Mouse (Mus musculus) embryonic facial prominence, embryonic 11.5 days (tissue): ENCODE measurements around the gene Ankmy2. TPM values are rescaled to one million over a fixed set of nuclear protein-coding genes. Genes with fewer than 3 reads are reported as not detected.

Source experiments
- ATAC-seq: fragments of 200-750 bp; cut with Nextera tagmentation; replicated peaks from 2 replicates; pipeline ENCODE4 v1.8.0; 2017; ENCODE audit warnings: low read depth; ENCODE audit not compliant: insufficient number of reproducible peaks, low FRiP score, low TSS enrichment
- DNase-seq: peaks from one replicate; pipeline ENCODE4 v3.0.0-alpha.2; 2015; ENCODE audit warnings: low spot score
- H3K27ac ChIP-seq: fragments of 300-500 bp; sonication (generic); replicated peaks from 2 replicates; pipeline ENCODE4 v1.5.1; 2014; ENCODE audit warnings: mild to moderate bottlenecking, low read depth, low read length, control low read depth
- H3K27me3 ChIP-seq: fragments of 300-500 bp; sonication (generic); 2 replicates; pipeline ENCODE4 v1.6.1; 2014; ENCODE audit warnings: mild to moderate bottlenecking, low read length, moderate library complexity, mixed read lengths; ENCODE audit not compliant: control insufficient read depth, insufficient read depth
- H3K36me3 ChIP-seq: fragments of 300-500 bp; sonication (generic); replicated peaks from 2 replicates; pipeline ENCODE4 v1.6.1; 2014; ENCODE audit warnings: low read depth, mild to moderate bottlenecking, low read length, moderate library complexity, mixed read lengths; ENCODE audit not compliant: control insufficient read depth, insufficient read depth
- H3K4me1 ChIP-seq: fragments of 300-500 bp; sonication (generic); 2 replicates; pipeline ENCODE4 v1.6.1; 2014; ENCODE audit warnings: low read length, mixed read lengths; ENCODE audit not compliant: control insufficient read depth, insufficient read depth
- H3K4me2 ChIP-seq: fragments of 300-500 bp; sonication (generic); 2 replicates; pipeline ENCODE4 v1.6.1; 2014; ENCODE audit warnings: low read depth, mild to moderate bottlenecking, control low read depth, low read length, moderate library complexity
- H3K4me3 ChIP-seq: fragments of 300-500 bp; sonication (generic); 2 replicates; pipeline ENCODE4 v1.5.1; 2014; ENCODE audit warnings: low read depth, low read length, control low read depth
- H3K9ac ChIP-seq: fragments of 300-500 bp; sonication (generic); replicated peaks from 2 replicates; pipeline ENCODE4 v1.6.1; 2014; ENCODE audit warnings: mild to moderate bottlenecking, control low read depth, low read length
- H3K9me3 ChIP-seq: fragments of 300-500 bp; sonication (generic); replicated peaks from 2 replicates; pipeline ENCODE4 v1.6.1; 2016; ENCODE audit warnings: mild to moderate bottlenecking, low read length, inconsistent platforms, mixed read lengths; ENCODE audit not compliant: control insufficient read depth
- WGBS: fragments of 180-500 bp; shearing (Covaris S2); extraction: QIAGEN DNeasy Blood & Tissue Kit; methylation state at CpG from one replicate; pipeline ENCODE4 v1.1.7; 2014; 5-methylcytosine and 5-hydroxymethylcytosine counted together
- polyA plus RNA-seq: library from polyadenylated mRNA; unstranded; fragments of >200 nt; fragmentation: Nextera tagmentation; extraction: Ambion mirVana; gene quantifications from 2 replicates; pipeline ENCODE4 v1.2.1, GENCODE M21; 2014

The Ankmy2 gene
- polyA plus RNA-seq, 1 experiment from 2014 or later: 39.6 TPM

GRCm38 (mm10) chr12:36140401-36140800 lies 16.5 kb upstream of the Ankmy2 start:
- no peak overlapping the region for H3K9ac ChIP-seq
- no peaks in the 10 kb centered on the region for H3K9me3 ChIP-seq
- 96% methylated on average over 6 of the region's 6 CpGs for WGBS
- no peaks in the 10 kb centered on the region for H3K4me1 ChIP-seq
- ATAC-seq (no peak), DNase-seq (no peak)
- H3K27ac ChIP-seq: no peak overlapping the region
- no peak overlapping the region for H3K4me2 ChIP-seq
- no peaks in the 10 kb centered on the region for H3K27me3 ChIP-seq
- no peaks in the 10 kb centered on the region for H3K36me3 ChIP-seq
- H3K4me3 ChIP-seq: no peak overlapping the region

- WGBS: 94% methylated on average over 3 of the region's 3 CpGs
- Histone ChIP-seq H3K4me2 (no peak overlapping the region), H3K4me3 (no peak overlapping the region), H3K27me3 (no peaks in the 10 kb centered on the region), H3K9me3 (no peaks in the 10 kb centered on the region), H3K27ac (no peak overlapping the region), H3K4me1 (no peaks in the 10 kb centered on the region), H3K36me3 (no peaks in the 10 kb centered on the region), H3K9ac (no peak overlapping the region)
- DNase-seq: no peak
- no peak for ATAC-seq
Measured at GRCm38 (mm10) chr12:36146230-36147011, 10.5 kb upstream of the Ankmy2 start.

- no peaks in the 10 kb centered on the region for H3K36me3 ChIP-seq
- no peaks in the 10 kb centered on the region for H3K27me3 ChIP-seq
- 95% methylated on average over 2 of the region's 2 CpGs for WGBS
- no peaks in the 10 kb centered on the region for H3K4me1 ChIP-seq
- H3K9me3 ChIP-seq: no peaks in the 10 kb centered on the region
- no peak overlapping the region for H3K4me2 ChIP-seq
- no peak overlapping the region for H3K4me3 ChIP-seq
- ATAC-seq (no peak), DNase-seq (no peak)
- no peak overlapping the region for H3K9ac ChIP-seq
- no peak overlapping the region for H3K27ac ChIP-seq
Measured at GRCm38 (mm10) chr12:36150265-36150664, 6.6 kb upstream of the Ankmy2 start.

- Histone ChIP-seq H3K4me2 (no peak overlapping the region), H3K36me3 (no peaks in the 10 kb centered on the region), H3K9ac (no peak overlapping the region), H3K9me3 (no peaks in the 10 kb centered on the region), H3K4me1 (no peaks in the 10 kb centered on the region), H3K27ac (no peak overlapping the region), H3K27me3 (no peaks in the 10 kb centered on the region), H3K4me3 (no peak overlapping the region)
- 89% methylated on average over 2 of the region's 2 CpGs for WGBS
- no peak for DNase-seq
- ATAC-seq: no peak
Measured at GRCm38 (mm10) chr12:36150737-36151136, 6.2 kb upstream of the Ankmy2 start.

GRCm38 (mm10) chr12:36155141-36155641 lies 1.7 kb upstream of the Ankmy2 start:
- 13% methylated on average over 8 of the region's 8 CpGs for WGBS
- no peaks in the 10 kb centered on the region for H3K9me3 ChIP-seq
- H3K27me3 ChIP-seq: no peaks in the 10 kb centered on the region
- H3K4me1 ChIP-seq: no peaks in the 10 kb centered on the region
- peak overlapping the region; percentile 79 for H3K4me3 ChIP-seq
- ATAC-seq (no peak), DNase-seq (peak; percentile 36)
- H3K9ac ChIP-seq: peak overlapping the region; percentile 67
- H3K4me2 ChIP-seq: peak overlapping the region; percentile 74
- no peak overlapping the region for H3K27ac ChIP-seq
- no peaks in the 10 kb centered on the region for H3K36me3 ChIP-seq

- no peak; the same call in 1 of the 2 replicates for ATAC-seq
- DNase-seq: no peak
- H3K9me3 ChIP-seq: no peaks in the 10 kb centered on the region
- H3K4me1 ChIP-seq: no peaks in the 10 kb centered on the region
- peak overlapping the region; percentile 74 for H3K4me2 ChIP-seq
- no peaks in the 10 kb centered on the region for H3K27me3 ChIP-seq
- peak overlapping the region; percentile 79 for H3K4me3 ChIP-seq
- peak overlapping the region; percentile 67 for H3K9ac ChIP-seq
- 0% methylated on average over 31 of the region's 33 CpGs for whole genome bisulfite sequencing
- H3K36me3 ChIP-seq: no peaks in the 10 kb centered on the region
- H3K27ac ChIP-seq: no peak overlapping the region; the same call in 1 of the 2 replicates
Measured at GRCm38 (mm10) chr12:36156101-36156636, 745 bp upstream of the Ankmy2 start.

- Histone ChIP-seq H3K4me3 (peak overlapping the region; percentile 79), H3K36me3 (no peaks in the 10 kb centered on the region), H3K4me1 (no peaks in the 10 kb centered on the region), H3K4me2 (peak overlapping the region; percentile 74), H3K27ac (peak overlapping the region; percentile 75), H3K9ac (peak overlapping the region; percentile 67), H3K9me3 (no peaks in the 10 kb centered on the region), H3K27me3 (no peaks in the 10 kb centered on the region)
- DNase-seq (no peak), ATAC-seq (peak; percentile 53)
- under 1% methylated on average over 14 of the region's 14 CpGs for WGBS
Measured at GRCm38 (mm10) chr12:36157304-36157637, 357 bp downstream of the Ankmy2 start.

GRCm38 (mm10) chr12:36157638-36158308 lies 859 bp downstream of the Ankmy2 start, which contains the start of gene Bzw2:
Gene Bzw2, minus strand, starts transcription at chr12:36158080.
- Histone ChIP-seq H3K27ac (peak within 1 kb of the TSS; percentile 75), H3K9ac (peak within 1 kb of the TSS; percentile 67), H3K4me2 (peak within 1 kb of the TSS; percentile 74), H3K36me3 (no peaks in the 10 kb centered on the region), H3K4me1 (no peaks in the 10 kb centered on the region), H3K9me3 (no peaks in the 10 kb centered on the region), H3K4me3 (peak within 1 kb of the TSS; percentile 79), H3K27me3 (no peaks in the 10 kb centered on the region)
- peak; percentile 73 for DNase-seq
- 0 out of 2 replicates have a peak, but pooled peaks have one; percentile 2 for ATAC-seq
- WGBS: 4% methylated on average over 26 of the region's 26 CpGs
